Mouse (Mus musculus) spleen, adult 18-20 months (tissue): ENCODE results near the gene Traf2.
A peak's percentile ranks its signal among the peaks of the same experiment; 100 is the strongest.

Experiments used
- DNase-seq, 2 experiments: peaks; one replicate each; pipeline ENCODE4 v3.0.0; 2022; ENCODE audit warnings: mixed read lengths in 2 of 2

Gene Traf2

DNA sequence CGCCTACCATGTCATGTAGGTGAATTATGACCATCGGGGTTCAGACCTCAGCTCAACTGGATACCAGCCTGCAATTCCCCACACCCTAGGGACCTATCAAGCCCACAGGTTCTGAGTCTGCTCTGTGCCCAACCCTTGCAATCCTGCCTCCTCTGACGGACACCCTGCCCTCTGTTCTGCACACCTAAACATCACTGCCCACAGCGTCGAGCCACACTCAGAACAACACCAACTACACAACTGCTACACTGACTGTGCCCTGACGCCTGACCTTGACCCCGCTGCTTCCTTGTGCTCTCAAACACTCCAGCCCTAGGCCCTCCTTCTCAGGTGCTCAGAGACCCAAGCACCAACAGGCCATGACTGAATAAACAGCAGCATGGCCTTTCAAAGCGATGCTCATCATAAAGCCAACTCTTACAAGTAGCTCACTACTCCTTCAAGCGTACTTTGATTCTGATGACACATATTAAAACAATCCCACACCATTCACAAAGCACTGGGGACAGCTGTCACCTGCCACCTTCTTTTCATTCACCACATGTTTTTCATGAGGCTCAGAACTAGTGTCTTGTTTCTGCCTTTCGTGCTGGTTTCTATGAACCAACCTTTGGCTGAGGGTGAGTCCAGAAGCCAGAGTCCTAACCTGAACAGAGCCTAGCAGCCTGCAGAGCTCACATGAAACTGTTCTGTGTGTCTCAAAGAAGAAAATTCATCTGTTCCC is 4.9 kb downstream of the Traf2 start:
- no peak for DNase-seq

DNA sequence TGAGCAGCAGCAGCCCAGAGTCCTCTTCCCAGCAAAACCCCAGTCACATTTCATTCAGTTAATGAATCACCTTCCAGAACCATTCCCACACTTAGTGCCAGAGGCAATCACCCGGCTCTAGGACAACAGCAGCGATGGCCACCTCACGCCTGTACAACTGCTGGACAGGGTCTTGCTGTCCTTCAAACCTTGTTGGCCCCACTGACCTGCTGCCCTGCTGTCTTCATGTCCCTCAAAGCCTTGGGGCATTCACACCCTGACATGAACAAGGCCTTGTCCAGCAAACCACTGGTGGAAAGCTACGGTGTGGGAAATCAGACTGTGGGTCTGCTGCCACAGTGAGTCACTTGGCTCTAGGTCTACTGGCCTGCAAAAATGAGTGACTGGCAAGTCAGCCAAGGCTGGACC is 6.2 kb downstream of the Traf2 start:
- DNase-seq: no peak

DNA sequence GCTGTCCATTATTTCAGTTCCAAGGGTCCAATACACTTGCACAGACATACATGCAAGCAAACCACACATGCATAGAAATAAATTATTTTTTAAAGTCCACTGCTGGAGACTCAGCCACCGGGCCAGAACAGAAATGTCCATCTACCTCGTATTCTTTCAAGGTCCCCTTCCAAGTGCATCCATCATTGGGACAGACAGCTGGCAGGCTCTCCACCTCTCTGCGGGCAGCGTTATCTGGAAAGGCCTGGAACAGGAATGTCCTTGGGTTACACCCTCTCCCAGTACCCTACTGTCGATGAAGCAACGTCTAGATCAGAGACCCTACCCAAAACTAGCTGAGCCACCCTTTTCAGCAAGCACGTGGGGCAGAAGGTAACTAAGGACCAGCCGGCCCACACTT is 10.2 kb downstream of the Traf2 start:
- no peak for DNase-seq

DNA sequence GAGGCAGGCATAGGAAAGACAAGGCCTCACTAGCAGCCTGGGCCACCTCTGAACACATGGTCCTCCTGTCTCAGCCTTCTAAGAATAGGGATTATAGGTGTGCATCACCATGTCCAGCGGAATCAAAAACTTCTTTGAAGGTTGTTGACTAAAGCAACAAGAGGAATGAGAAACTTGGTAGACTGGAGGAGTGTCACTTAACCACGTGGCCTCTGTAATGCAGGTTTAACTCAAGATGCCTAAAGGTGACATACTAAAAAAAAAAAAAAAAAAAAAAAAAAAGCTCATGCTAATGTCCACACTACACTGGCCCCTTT is 11.9 kb downstream of the Traf2 start:
- no peak for DNase-seq

DNA sequence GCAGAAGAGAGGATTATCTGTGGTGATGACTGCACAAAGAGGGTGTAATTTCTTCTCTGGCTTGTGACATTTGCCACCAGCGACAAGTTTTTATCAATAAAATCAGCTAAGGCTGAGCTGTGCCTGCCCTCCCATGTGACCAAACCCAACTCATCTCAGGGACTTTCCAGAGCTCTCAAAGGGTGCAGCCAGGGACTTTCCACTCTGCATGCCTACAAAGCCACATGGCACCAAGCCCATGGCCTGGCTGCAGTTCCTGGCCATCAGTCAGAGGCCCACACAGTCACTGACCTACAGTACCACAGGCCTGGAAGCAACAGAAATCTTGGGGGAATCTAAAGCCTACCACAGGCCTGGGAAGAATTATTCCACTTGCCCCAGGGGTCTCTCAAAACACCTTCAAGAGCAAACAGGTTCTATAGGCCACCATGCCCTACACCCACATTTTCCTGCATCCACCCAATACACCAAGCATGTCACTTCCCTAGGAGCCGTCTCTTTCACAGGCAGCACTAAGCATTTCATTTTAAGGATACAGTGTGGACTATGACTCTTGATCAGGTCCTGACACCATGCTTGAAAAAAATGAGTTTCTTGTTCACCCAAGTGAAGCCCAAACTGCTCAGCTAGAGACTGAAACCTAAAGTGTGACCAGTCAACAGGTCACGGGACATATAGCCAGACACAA is 12.4 kb downstream of the Traf2 start:
- peak; percentile 64 to 72 for DNase-seq

DNA sequence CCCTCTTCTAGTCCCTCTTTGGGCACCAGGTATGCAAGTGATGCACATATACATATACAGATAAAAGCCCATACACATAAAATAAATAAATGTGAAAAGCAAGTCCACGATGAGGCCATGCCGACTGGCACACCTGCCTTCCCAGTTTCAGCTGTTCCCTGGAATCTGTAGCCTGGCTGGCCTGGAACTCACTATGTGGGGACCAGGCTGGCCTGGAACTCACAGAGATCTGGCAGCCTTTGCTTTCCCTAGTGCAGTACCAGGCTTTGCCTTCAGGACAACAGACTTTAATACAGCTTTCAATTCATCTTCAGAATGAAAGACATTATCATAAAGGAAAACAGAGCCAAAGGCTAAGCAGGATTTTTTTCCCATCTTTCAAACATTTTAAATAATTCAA is 13.0 kb downstream of the Traf2 start:
- DNase-seq: no peak

DNA sequence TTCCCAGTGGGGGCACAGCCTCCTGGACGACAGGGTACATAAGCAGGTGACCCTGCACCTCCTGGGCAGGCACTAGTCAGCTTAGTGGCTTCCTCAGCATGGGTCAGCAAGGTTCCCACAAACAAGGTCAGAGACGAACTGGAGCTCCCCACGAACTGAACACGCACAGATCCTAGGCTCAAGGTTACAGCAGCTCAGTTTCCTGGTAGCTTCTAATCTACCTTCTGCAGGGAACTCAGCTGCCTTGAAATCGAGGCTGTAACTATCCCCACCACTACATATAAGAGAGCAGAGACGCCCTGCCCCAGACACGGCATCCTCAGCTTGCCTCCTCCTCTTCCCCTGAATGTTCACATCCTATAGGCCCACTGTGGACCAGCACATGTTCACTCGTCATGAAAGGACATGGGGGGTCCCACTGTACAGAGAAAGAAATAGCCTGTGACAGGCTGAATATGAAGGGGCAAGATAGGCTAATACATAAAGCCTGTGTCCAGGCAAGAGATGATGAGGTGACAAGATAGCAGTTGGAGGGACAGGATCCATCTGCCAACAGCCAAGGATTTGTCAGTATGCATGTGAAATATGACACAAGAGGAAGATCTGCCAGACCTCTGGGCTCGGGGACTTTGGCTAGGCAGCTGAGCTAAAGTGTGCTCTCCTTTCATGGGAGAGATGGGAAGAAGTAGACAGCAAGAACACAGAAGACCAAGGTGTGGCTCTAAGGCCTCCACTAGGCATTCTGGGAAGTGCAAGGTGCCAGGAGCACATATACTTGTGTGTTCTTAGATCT is 20.0 kb downstream of the Traf2 start:
- DNase-seq: no peak

DNA sequence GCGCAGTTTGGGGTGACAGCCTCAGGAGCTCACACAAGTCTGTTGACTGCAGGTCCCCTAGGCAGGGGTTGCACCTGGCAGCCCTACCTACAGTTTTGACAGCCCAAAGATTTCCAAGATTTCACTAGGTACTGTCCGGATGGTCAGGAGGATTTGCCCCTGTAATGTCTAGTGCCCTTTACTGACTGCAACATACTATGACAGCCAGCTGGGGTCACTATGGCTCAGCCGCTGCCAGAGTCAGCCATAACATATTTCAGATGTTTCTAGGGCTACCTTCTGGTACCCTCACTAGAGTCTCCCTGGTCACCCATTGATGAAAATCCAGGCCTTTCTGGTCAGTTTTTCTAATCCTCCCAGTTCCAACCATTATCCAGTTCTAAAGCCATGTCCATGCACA is 36.8 kb downstream of the Traf2 start:
- no peak for DNase-seq

DNA sequence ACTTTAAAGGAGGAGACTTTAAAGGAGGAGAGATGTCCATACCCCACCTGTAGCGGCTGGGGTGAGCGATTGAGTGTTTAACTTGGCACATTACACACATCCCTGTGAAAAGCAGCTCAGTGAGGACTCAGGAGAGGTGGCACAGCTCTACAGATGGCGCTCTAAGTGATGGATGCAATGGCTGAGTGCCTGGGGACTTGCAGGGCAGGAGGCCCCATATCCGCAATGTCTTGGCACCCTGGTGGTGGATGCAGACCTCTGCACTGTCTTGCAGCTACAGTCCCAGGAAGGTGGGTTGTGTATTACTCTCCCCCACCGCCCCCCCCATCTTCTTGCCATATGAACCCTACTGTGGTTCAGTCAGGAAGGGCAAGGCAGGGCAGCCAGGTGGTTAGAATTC is 39.8 kb downstream of the Traf2 start:
- DNase-seq: no peak

DNA sequence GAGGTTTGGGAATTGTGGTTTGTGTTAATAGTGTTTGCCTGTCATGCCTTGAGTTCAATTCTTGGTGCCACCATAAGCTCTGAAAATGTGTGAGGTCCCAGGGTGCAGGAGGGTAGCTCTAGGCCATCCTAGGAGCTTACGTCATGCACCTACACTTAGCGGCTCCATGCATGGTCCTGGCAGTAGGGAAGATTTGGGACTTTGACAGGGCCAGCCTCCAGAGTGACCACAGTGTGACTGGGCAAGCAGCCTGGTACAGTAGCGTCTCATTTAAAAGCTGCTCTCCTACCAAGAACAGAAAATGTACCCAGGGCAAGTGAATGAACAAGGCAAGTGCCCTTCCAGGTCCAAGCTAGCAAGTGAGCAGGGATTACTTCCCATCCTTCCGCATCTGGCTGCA is 40.9 kb downstream of the Traf2 start:
- no peak for DNase-seq

DNA sequence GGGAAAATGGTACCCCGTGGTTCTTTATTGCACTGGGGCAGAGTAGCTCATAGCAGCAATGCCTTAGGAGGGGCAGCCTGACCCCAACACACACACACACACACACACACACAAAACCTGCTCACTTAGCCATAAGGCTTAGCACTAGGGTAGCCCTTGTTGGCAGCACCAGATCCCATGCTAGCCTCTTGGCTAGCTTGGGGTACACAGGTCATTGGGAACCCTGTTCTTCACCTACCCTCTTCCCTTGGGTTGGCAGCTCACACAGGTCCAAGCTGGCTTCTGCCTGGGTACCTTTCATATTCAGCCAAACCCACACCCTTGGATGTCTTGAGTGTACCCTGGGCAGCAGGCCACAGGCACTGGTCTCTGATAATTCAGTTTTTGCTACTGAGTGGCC is 41.7 kb downstream of the Traf2 start:
- DNase-seq: no peak

DNA sequence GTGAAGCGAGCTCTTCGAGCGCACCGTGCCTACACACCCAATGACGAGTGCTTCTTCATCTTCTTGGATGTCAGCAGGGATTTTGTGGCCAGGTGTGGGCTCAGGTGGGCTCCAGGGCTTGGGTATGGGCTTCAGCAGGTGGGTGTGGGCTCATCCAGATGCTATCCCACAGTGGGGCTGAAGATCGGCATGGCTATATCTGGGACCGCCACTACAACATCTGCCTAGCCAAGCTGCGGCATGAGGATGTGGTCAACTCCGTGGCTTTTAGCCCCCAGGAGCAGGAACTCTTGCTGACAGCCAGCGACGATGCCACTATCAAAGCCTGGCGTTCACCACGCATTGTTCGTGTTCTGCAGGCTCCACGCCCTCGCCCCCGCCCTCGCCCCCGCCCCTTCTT is 42.2 kb downstream of the Traf2 start:
- DNase-seq: no peak

DNA sequence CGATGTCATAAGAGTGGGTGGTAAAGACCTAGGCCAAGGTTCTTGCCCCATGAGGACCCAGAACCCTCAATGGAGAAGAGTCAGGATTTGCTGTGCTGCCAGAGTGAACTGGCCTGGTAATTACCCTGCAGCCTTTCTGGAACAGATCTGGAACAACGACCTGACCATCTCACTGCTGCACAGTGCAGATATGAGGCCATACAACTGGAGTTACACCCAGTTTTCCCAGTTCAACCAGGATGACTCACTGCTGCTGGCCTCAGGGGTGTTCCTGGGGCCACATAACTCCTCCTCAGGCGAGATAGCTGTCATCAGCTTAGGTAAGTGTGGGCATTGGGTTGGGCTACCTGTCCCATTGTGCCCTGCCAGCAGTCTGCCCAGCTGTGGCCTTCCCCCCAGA is 44.0 kb downstream of the Traf2 start:
- no peak for DNase-seq

DNA sequence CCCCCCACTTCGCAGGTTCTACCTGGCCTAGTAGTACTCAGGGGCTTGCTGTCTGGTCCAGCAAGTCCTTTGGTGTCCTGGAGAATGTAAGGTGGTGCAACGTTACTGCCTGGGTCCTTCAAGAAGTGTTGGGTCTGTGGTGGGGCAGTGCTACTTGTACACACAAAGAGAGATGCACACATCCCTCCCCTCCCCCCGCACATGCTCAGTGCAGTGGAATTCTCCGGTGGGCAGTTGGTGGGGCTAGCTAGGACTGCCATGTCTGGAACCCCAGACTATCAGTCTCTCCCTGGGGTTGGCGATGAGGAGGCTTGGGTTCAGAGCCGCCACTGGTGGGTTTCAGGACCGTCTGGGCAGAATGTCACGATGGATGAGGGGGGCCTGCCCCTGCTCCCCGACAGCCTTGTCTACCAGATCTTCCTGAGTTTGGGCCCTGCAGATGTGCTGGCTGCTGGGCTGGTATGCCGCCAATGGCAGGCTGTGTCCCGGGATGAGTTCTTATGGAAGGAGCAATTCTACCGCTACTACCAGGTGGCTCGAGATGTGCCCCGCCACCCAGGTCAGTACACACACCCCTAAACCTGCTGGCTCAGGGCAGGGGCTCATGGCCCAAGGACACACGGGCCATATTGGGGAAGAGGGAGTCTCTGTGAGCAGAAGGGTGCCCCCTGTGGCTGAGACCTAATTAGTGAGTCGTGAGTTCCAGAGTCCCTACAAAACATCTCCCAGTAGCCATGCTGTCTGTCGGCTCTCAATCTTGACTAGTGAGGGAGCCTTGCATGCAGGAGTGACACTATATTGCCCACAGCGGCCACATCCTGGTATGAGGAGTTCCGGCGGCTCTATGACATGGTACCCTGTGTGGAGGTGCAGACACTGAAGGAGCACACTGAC is 44.9 kb downstream of the Traf2 start, which contains the start of gene C8g:
TSS of gene C8g (minus strand) at position 127 of the 894 bp plus-strand sequence.
- DNase-seq: no peak

DNA sequence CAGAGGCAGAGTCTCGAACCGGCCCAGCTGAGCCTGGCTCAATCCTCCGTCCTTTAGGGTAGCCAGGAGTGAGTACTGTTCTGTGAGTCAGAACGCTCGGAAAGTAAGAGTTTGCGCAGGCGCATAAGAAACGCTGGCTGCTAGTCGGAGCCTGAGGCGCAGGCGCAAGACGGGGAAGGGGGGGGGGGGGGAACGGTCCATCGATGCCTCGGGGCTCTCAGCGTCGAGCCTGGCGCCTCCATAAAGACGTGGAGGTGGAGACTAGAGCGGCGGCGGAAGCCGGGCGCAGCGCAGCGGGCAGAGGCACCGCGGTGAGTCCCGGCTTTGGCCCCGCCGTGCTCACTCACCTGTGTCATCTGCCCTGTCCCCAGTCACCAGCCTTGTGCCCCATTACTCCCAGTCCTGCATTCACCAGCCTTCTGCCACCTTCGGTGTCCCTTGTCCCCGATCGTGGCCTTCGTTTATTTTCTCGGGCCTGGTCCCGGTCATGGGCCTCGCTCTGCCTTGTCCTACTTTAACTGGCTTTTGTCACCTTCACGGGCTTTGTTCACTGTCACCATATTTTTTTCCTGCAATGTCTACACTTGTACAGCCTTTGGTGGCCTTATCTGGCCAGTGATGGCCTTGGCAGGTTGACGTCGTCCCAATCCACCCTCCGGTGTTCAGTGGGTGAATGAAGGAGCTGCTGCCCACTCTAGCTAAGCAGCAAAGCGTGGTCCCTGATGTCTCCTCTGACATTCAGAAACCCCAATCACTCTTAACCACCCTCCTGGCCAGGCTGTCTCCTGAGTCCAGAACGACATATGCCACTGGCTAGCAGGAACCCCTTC is 45.9 kb downstream of the Traf2 start, which contains the start of gene Fbxw5:
TSS of gene Fbxw5 (plus strand) at position 175 of the 830 bp plus-strand sequence.
- DNase-seq: peak; percentile 70

DNA sequence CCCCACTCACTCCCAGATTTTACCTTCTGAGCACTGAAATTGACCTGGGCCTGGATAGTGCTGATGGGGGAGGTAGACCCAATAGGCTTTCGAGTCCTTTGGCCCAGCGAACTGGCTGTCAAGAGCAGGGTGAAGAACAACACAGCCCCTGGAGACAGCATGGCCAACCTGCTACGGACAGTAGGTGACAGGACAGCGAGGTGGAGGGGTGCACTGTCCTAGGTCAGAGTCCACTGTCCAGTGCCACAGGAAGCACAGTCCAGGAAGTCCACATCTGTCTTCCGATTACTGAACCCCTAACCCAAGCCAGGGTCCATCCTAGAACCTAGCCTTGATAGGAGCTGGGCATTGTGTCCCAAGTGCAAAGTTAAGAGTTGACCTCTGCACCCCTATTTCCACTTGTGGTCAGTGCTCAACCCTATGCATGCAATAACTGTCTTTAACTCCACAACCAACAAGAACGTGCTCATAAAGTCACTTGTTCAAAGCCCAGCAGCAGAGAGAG is 46.6 kb downstream of the Traf2 start:
- no peak for DNase-seq

DNA sequence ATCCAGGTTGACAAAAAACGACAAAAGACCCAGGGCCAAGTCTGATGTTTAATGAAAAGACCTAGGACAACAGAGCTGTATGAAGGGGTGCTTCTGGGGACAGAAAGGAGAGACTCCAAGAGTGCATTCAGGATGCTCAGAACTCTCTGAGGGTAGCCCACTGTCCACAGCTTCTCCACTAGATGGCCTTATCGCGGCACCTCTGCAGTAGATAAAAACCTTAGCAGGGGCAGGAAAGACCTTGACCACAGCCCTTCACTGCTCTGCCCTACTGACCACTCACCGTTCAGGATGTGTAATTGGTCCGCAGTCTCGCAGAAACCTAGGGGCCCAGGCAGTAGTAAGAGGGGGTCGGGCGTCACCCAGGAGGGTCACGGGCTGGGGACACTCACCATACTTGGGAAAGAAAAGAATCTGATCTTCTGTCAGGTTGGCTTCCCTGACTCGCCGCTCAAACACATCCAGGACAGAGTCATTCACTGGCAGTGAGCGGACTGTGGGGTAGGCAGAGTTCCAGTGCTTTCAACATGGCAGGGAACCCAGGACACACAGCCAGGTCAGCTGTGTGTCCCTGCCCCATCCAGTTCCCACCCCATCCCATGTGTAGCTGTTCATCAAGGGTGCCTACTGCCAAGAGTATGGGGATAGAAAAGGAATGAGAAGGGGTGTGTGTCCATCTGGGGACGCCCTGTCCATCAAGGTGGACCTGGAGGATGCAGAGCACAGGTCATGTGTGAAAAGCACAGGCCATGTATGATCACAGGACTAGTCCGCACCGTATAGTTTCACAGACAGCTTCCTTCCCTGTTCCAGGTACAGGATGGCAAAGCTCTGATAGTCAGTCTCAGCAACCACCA is 47.9 kb downstream of the Traf2 start:
- DNase-seq: no peak

DNA sequence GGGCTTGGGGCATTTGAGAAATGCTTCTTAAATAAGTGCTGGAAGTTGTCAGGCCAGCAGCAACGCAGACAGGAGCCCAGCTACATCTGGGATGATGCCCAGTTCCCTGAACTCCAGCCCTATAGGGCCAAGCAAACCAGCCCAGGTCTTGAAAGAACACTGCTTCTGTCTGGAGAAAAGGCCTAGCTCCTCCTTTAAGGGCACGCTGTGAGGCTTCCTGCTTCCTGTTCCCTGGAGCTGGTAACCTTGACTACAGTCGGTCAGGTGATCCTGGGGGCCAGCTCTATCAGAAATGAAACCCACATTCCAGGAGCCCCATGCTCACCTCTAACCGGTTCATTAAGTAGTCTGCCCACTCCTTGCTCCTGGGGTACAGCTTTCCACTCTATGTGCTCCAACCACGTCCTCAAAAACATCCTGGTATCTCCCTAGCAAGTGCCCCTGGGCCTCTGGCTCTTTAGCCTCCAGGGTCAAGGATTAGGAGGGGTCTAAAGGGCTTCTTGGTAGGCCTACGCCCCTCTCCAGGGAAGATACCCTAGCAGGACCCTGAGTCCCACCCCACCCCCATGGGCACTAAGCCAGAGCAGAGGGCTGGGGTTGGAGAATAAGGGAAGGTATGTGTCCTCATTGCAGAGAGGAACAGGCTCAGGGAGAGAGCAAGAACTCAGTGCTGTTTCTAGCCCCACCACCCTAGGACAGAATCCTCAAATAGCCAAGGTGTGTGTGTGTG is 48.7 kb downstream of the Traf2 start:
- DNase-seq: no peak

DNA sequence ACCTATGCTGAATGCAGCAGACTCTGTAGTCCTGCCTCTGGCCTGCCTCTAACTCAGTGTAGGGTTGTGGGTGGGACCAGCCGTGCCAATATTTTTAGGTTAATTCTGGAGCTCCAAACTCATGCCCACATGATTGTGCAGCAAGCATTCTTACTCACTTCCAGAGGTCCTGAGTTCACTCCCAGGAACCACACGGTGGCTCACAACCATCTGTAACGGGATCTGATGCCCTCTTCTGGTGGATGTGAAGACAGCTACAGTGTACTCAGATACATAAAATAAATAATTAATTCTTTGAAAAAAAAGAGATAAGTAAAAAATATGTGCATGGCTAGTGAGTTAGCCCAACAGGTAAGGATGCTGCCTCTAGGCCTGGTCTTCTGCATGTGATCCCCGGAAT is 50.3 kb downstream of the Traf2 start:
- no peak for DNase-seq

DNA sequence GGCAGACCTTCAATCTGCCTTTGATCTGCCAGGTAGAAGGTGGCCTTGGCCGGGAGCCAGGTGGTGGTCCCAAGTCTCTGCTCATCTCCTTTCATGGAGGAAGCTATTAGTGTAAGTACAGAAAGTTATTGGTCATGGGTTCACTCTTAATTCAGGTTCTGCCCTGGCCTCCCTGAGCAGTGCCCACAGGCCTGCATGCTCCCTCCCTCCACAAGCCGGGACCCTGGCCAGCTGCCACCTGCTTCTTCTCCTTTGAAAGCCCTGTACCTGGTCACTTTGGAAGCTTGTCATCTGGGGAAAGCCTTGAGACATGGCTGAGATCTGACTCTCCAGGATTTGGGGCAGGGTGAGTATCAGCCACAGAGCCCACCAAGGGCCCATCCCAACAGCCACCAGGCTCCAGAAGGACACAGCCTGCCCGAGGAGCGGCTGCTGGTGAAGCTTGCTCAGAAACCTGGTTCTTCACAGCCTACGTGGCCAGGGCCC is 53.2 kb downstream of the Traf2 start, which contains the start of gene Lcn12:
TSS of gene Lcn12 (minus strand) at position 436 of the 486 bp plus-strand sequence.
- DNase-seq: no peak
